Mouse (Mus musculus): ENCODE results near the gene Rbms3.
A peak's percentile ranks its signal among the peaks of the same experiment; 100 is the strongest.

DNA sequence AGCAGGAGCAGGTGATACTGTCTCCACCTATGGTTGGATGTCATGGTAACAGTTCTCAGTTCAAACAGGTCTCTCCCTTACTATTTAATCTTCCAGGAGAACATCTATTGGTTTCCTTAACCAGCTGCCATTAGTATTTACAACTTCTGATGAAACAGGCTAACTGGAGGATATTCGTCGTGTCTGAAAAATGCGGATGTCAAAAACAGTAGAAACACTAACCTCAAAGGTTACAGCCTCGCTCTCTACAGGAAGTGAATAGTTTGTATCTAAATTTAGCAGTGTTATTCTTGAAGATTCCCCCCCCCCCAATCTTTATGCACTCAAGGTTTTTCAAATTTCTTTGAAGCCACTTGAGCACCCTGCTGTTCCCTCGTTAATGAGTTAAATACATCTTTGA is 23.9 kb upstream of the Rbms3 start:
- no peak for TF ChIP-seq CTCF (IDR thresholded peaks at IDR 0.05)
- peak; percentile 35; the same call in 1 of the 2 replicates for TF ChIP-seq EP300 (IDR thresholded peaks at IDR 0.05)
